Mouse (Mus musculus): ENCODE results near the gene H2-D1. TPM values are rescaled to one million over a fixed set of nuclear protein-coding genes. Genes with fewer than 3 reads are reported as not detected.
A peak's percentile ranks its signal among the peaks of the same experiment; 100 is the strongest.

The H2-D1 gene
- polyA plus RNA-seq, 1 experiment, result 351 TPM

DNA sequence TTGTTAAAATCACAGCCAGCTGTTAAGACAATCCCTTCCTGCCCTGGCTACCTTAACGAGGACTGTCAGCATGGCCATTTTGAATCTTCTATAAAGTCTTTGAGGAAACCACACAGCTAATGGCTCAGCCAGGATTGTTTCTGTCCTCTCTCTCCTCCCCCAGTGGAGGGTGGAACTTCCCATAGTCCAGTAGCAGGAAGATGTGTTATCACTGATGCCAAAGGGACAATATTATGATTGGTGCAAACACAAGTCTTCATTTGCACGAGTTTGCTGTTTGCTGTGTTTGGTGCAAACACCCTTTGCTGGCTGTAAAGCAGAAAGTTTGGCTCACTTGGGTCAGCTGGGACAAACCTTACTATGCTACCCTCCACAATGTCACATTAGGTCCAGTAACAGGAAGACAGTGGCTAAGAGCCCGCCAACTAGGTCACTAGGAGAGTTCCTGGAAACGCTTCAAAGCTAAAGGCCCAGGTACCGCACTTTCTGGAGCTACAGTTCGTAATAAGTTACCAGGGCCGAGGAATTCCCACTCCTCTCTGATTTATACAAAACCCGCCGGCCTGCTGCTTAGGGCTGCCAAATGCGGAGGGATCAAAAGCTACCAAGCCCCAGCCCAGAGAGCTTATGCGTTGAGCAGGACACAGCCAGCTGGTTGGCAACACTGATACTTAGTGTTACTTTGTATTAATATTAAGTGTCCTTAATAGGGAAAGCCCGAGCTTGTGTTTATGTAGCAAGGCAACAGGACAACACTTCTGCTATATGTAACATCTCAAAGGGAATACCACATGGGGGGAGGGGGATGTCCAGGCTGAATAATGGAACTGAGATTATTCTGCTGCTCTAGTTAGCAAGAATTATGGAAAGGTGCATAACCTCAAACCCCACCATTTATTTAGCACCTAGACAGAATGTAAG is 21.9 kb upstream of the H2-D1 start:
- H3K36me3 ChIP-seq (ENCODE audit: control insufficient read depth, insufficient read depth, low read length), result peaks cover 5% of the 10 kb centered on the region; the same call in 1 of the 2 replicates
- peak; percentile 6 for TF ChIP-seq POLR2A (IDR thresholded peaks at IDR 0.05; ENCODE audit: low read depth, low read length)
- no peak for TF ChIP-seq CTCF (conservative IDR thresholded peaks at IDR 0.05; ENCODE audit: insufficient read depth, insufficient read length, low read depth, low read length)
- H3K27me3 ChIP-seq (replicated peaks; ENCODE audit: control insufficient read depth, insufficient read depth, low read length), result no peaks in the 10 kb centered on the region
- DNase-seq, result peak; percentile 83
- 15% methylated on average over 12 of the region's 12 CpGs for WGBS
- H3K4me3 ChIP-seq (ENCODE audit: insufficient read depth, low read depth, low read length), result peak overlapping the region; percentile 61
- H3K27ac ChIP-seq (ENCODE audit: insufficient read depth, low read depth, low read length), result peak overlapping the region; percentile 100
- H3K4me1 ChIP-seq (ENCODE audit: control insufficient read depth, insufficient read depth, low read length), result peaks cover 13% of the 10 kb centered on the region; the same call in 1 of the 2 replicates

DNA sequence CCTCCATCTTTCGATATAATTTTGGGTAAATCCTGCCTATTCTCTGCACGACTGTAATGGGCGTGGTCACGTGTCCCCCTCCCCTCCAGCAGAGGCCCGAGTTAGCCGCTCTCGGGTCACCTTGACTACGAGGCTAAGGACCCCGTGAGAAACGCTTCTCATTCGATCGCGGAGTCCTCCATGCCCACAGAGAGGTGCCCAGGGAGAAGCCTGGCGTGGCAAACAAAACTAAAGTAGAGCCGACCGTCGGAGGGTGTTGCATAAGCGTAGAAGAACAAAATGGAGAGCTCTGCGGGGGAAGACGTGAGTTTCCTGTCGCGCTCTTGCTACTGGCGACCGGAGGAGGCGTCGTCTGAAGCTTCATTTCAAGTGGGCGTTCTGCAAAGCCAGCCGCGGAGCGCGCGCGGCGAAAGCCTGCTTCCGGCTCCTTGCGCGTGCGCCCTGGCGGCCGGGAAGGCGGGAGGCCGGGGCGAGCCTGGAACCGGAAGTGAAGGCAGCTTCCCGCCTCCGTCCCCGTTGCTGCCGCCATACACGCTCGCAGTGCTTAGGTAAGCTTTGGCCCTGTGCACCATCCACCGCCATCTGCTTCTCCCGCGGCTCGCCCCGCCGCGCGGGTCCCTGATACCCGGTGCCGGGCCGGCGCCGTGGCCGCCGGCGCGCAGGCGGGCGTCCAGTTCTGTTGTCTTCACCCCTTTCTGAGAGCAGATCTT is 21.1 kb upstream of the H2-D1 start, which contains the start of gene Ddx39b:
TSS of gene Ddx39b (plus strand) at position 442 of the 710 bp plus-strand sequence.
- H3K27me3 ChIP-seq (replicated peaks; ENCODE audit: control insufficient read depth, insufficient read depth, low read length), result no peaks in the 10 kb centered on the region
- TF ChIP-seq CTCF (conservative IDR thresholded peaks at IDR 0.05; ENCODE audit: insufficient read depth, insufficient read length, low read depth, low read length), result no peak
- TF ChIP-seq POLR2A (IDR thresholded peaks at IDR 0.05; ENCODE audit: low read depth, low read length), result peak; percentile 85
- peaks cover 17% of the 10 kb centered on the region; the same call in 1 of the 2 replicates for H3K4me1 ChIP-seq (ENCODE audit: control insufficient read depth, insufficient read depth, low read length)
- under 1% methylated on average over 69 of the region's 69 CpGs for WGBS
- peak within 1 kb of the TSS; percentile 100 for H3K27ac ChIP-seq (ENCODE audit: insufficient read depth, low read depth, low read length)
- H3K36me3 ChIP-seq (ENCODE audit: control insufficient read depth, insufficient read depth, low read length), result peaks cover 5% of the 10 kb centered on the region
- H3K4me3 ChIP-seq (ENCODE audit: insufficient read depth, low read depth, low read length), result peak within 1 kb of the TSS; percentile 61
- peak; percentile 97 for DNase-seq

DNA sequence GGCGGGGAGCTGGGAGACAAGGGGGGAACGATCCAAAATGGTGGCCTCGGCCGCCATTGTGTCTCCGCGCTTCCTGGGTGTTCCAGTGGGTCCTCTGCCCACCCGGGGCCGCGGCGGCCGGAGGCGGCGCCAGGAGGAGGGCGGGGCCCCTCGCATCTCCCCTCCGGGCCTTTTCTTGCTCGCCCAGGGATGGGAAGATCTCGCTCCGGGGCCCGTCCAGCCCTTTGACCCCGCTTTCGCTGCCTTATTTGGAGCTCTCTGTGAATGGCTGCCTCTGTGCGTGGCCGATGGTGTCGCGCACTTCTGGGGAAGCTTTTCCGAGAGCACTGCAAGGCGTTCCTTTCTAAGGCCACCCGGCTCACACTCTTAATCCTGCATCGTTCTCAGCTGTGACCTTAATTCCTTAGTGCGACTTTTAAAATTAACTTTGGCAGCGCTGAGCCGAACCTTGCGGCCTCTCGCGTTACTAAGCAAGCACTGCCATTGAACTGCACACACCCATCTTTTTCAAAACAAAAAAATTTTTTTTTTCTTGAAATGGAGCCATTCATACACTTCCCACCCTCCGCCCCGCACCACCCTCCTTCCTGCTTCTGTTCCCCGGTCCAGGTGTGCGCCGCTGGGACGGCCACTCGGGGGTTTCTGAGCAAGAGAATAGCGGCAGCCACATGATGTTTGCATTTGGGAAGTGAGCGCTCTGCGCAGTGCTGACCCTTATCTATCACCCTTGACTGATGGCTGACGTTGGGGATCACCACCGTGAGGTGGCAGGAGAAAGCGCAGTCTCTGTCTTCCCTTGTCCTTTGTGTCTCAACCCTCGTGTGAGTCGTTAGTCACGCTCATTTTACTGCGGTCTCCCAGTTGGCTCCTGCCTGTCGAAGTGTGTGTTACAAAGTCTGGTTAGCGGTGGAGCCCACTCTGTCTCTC is 20.3 kb upstream of the H2-D1 start:
- under 1% methylated on average over 55 of the region's 55 CpGs for WGBS
- peak; percentile 89 for DNase-seq

DNA sequence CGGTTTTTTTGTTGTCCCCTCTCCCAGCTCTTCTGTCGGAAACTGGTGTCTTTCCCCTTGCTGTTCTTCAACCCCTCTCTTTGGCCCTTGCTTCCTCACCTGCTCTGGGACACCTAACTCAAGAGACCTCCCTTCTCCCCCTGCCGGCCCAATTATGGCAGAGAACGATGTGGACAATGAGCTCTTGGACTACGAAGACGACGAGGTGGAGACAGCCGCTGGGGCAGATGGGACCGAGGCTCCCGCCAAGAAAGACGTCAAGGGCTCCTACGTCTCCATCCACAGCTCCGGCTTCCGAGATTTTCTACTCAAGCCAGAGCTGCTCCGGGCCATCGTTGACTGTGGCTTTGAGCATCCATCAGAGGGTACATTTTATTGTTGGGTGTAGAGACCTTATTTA is 19.4 kb upstream of the H2-D1 start:
- H3K4me1 ChIP-seq (ENCODE audit: control insufficient read depth, insufficient read depth, low read length), result peaks cover 17% of the 10 kb centered on the region; the same call in 1 of the 2 replicates
- peak; percentile 62 for DNase-seq
- peaks cover 9% of the 10 kb centered on the region for H3K36me3 ChIP-seq (ENCODE audit: control insufficient read depth, insufficient read depth, low read length)
- H3K4me3 ChIP-seq (ENCODE audit: insufficient read depth, low read depth, low read length), result peak overlapping the region; percentile 58
- peak overlapping the region; percentile 97; the same call in 1 of the 2 replicates for H3K27ac ChIP-seq (ENCODE audit: insufficient read depth, low read depth, low read length)
- TF ChIP-seq POLR2A (IDR thresholded peaks at IDR 0.05; ENCODE audit: low read depth, low read length) (no peak), CTCF (conservative IDR thresholded peaks at IDR 0.05; ENCODE audit: insufficient read depth, insufficient read length, low read depth, low read length) (no peak)
- WGBS, result 1% methylated on average over 16 of the region's 16 CpGs
- no peaks in the 10 kb centered on the region for H3K27me3 ChIP-seq (replicated peaks; ENCODE audit: control insufficient read depth, insufficient read depth, low read length)

More for the DNA sequence above, 20.3 kb upstream of the H2-D1 start:
- TF ChIP-seq CTCF (conservative IDR thresholded peaks at IDR 0.05; ENCODE audit: insufficient read depth, insufficient read length, low read depth, low read length) (peak; percentile 16; the same call in 1 of the 2 replicates), POLR2A (IDR thresholded peaks at IDR 0.05; ENCODE audit: low read depth, low read length) (peak; percentile 31)
- Histone ChIP-seq H3K4me1 (ENCODE audit: control insufficient read depth, insufficient read depth, low read length) (peaks cover 17% of the 10 kb centered on the region; the same call in 1 of the 2 replicates), H3K4me3 (ENCODE audit: insufficient read depth, low read depth, low read length) (peak overlapping the region; percentile 58), H3K27me3 (replicated peaks; ENCODE audit: control insufficient read depth, insufficient read depth, low read length) (no peaks in the 10 kb centered on the region), H3K27ac (ENCODE audit: insufficient read depth, low read depth, low read length) (peak overlapping the region; percentile 97), H3K36me3 (ENCODE audit: control insufficient read depth, insufficient read depth, low read length) (peaks cover 8% of the 10 kb centered on the region)

DNA sequence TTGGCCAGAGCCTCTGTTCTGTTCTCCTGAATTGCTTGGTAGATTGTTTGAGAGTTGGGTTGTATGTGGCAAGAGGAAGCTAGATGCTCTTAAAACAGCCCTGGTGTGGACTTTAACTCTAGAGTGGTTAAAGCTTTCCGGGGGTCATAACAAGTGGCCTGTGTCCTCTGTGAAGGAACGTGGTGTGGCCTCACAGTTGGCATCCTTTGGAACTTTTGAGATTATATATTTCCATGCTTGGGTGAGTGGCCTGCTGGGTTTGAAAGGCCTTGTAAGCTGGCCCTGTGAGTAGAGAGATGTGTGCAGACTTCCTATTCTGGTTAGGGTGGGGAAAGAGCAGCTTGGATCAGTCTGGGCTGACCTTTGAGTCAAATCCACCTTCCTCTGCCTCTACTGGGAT is 17.5 kb upstream of the H2-D1 start:
- Histone ChIP-seq H3K4me3 (ENCODE audit: insufficient read depth, low read depth, low read length) (no peak overlapping the region), H3K27ac (ENCODE audit: insufficient read depth, low read depth, low read length) (peak overlapping the region; percentile 16; the same call in 1 of the 2 replicates), H3K36me3 (ENCODE audit: control insufficient read depth, insufficient read depth, low read length) (peaks cover 12% of the 10 kb centered on the region), H3K27me3 (replicated peaks; ENCODE audit: control insufficient read depth, insufficient read depth, low read length) (no peaks in the 10 kb centered on the region), H3K4me1 (ENCODE audit: control insufficient read depth, insufficient read depth, low read length) (peaks cover 17% of the 10 kb centered on the region; the same call in 1 of the 2 replicates)
- DNase-seq, result peak; percentile 61
- no peak for TF ChIP-seq CTCF (conservative IDR thresholded peaks at IDR 0.05; ENCODE audit: insufficient read depth, insufficient read length, low read depth, low read length)
- no peak for TF ChIP-seq POLR2A (IDR thresholded peaks at IDR 0.05; ENCODE audit: low read depth, low read length)
- WGBS, result 17% methylated on average over 2 of the region's 2 CpGs
